Mouse (Mus musculus) urinary bladder, postnatal 10 days (tissue): ENCODE measurements around the gene Ptdss2.

Experiments used
- DNase-seq: peaks from one replicate; pipeline ENCODE4 v3.0.0; 2022; ENCODE audit warnings: low spot score

Gene Ptdss2

GRCm38 (mm10) chr7:141122245-141122644, at the start of gene Ptdss2:
Gene Ptdss2 (plus strand): TSS chr7:141122382.
- no peak for DNase-seq

GRCm38 (mm10) chr7:141073782-141074181, 48.4 kb upstream of the Ptdss2 start:
- DNase-seq = no peak

GRCm38 (mm10) chr7:141077841-141078240, 44.3 kb upstream of the Ptdss2 start, which contains the start of gene Pkp3:
Gene Pkp3 (plus strand): TSS chr7:141078218.
- DNase-seq = no peak

- no peak for DNase-seq
These were observed 43.3 kb upstream of the Ptdss2 start for GRCm38 (mm10) chr7:141078876-141079275.

GRCm38 (mm10) chr7:141079481-141080449, 42.4 kb upstream of the Ptdss2 start:
- DNase-seq = no peak

GRCm38 (mm10) chr7:141087894-141088293, 34.3 kb upstream of the Ptdss2 start:
- no peak for DNase-seq

GRCm38 (mm10) chr7:141088473-141088872, 33.7 kb upstream of the Ptdss2 start:
- no peak for DNase-seq

- DNase-seq = no peak
These were observed 32.0 kb upstream of the Ptdss2 start for GRCm38 (mm10) chr7:141090228-141090627.

- DNase-seq = no peak
These were observed 30.0 kb upstream of the Ptdss2 start for GRCm38 (mm10) chr7:141092051-141092735.

- DNase-seq = no peak
These were observed 28.2 kb upstream of the Ptdss2 start for GRCm38 (mm10) chr7:141093950-141094349.

- no peak for DNase-seq
These were observed 27.5 kb upstream of the Ptdss2 start for GRCm38 (mm10) chr7:141094487-141095205.

- no peak for DNase-seq
These were observed 26.2 kb upstream of the Ptdss2 start for GRCm38 (mm10) chr7:141096021-141096420.

- no peak for DNase-seq
These were observed 25.5 kb upstream of the Ptdss2 start for GRCm38 (mm10) chr7:141096649-141097056.

- DNase-seq = no peak
These were observed 25.0 kb upstream of the Ptdss2 start for GRCm38 (mm10) chr7:141097177-141097576.

GRCm38 (mm10) chr7:141099911-141100691, 22.1 kb upstream of the Ptdss2 start, which contains the start of gene Sigirr:
Gene Sigirr (minus strand): TSS chr7:141100572.
- DNase-seq = no peak

- DNase-seq = no peak
These were observed 19.0 kb upstream of the Ptdss2 start for GRCm38 (mm10) chr7:141103161-141103560.

- no peak for DNase-seq
These were observed 6.3 kb upstream of the Ptdss2 start for GRCm38 (mm10) chr7:141115874-141116273.

- no peak for DNase-seq
These were observed 4.5 kb upstream of the Ptdss2 start, which contains the start of gene Ano9 for GRCm38 (mm10) chr7:141117636-141118035. Gene Ano9 (minus strand): TSS chr7:141117806.

- DNase-seq = no peak
These were observed 2.7 kb upstream of the Ptdss2 start for GRCm38 (mm10) chr7:141119487-141119886.

- no peak for DNase-seq
These were observed 1.6 kb upstream of the Ptdss2 start for GRCm38 (mm10) chr7:141120605-141121004.

- no peak for DNase-seq
These were observed 1.1 kb upstream of the Ptdss2 start for GRCm38 (mm10) chr7:141121051-141121531.
